Mouse (Mus musculus): ENCODE results near the gene Sorcs2. TPM values are rescaled to one million over a fixed set of nuclear protein-coding genes. Genes with fewer than 3 reads are reported as not detected.

Gene Sorcs2
- polyA plus RNA-seq, 1 experiment from 2014 or later = 25.4 TPM

DNA sequence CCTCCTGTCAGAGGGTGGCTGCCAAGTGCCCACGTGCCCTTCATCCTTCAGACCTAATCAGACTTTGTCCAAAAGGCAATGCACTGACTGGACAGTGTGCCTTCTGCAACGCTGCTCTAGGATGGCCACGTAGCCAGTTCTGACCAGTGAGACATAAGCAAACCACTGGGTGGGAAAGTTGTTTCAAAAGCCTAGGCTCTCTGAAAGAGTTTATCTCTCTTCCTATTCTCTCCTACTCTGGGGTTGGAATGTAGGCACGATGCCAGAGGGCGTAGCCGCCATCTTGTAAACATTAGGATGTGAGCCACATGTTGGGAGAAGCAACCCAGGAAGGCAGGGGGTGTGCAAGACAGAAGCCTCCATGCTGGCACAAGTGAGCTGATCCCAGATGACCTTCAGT lies 44.3 kb downstream of the Sorcs2 start:
- no peaks in the 10 kb centered on the region for H3K36me3 ChIP-seq
- no peaks in the 10 kb centered on the region for H3K9me3 ChIP-seq
- no peak for ATAC-seq (ENCODE audit: insufficient number of reproducible peaks, low FRiP score, low TSS enrichment, low read depth)
- 80% methylated on average over 6 of the region's 6 CpGs for WGBS
- H3K4me2 ChIP-seq = no peak overlapping the region
- H3K9ac ChIP-seq = no peak overlapping the region
- no peak overlapping the region for H3K4me3 ChIP-seq
- peaks cover 24% of the 10 kb centered on the region for H3K4me1 ChIP-seq
- no peaks in the 10 kb centered on the region for H3K27me3 ChIP-seq
- no peak overlapping the region for H3K27ac ChIP-seq

GRCm38 (mm10) chr5:36353194-36353593 lies 44.7 kb downstream of the Sorcs2 start:
- no peak overlapping the region for H3K27ac ChIP-seq
- no peak for ATAC-seq (ENCODE audit: insufficient number of reproducible peaks, low FRiP score, low TSS enrichment, low read depth)
- H3K4me1 ChIP-seq = peaks cover 22% of the 10 kb centered on the region; the same call in 1 of the 2 replicates
- H3K9ac ChIP-seq = no peak overlapping the region
- WGBS = 95% methylated on average over 2 of the region's 2 CpGs
- no peak overlapping the region for H3K4me3 ChIP-seq
- H3K4me2 ChIP-seq = no peak overlapping the region
- no peaks in the 10 kb centered on the region for H3K9me3 ChIP-seq
- no peaks in the 10 kb centered on the region for H3K27me3 ChIP-seq
- H3K36me3 ChIP-seq = no peaks in the 10 kb centered on the region

GRCm38 (mm10) chr5:36346698-36347097 lies 51.2 kb downstream of the Sorcs2 start:
- H3K36me3 ChIP-seq = no peaks in the 10 kb centered on the region
- 78% methylated on average over 4 of the region's 4 CpGs for WGBS
- no peaks in the 10 kb centered on the region for H3K27me3 ChIP-seq
- no peaks in the 10 kb centered on the region for H3K9me3 ChIP-seq
- no peak overlapping the region for H3K9ac ChIP-seq
- peaks cover 13% of the 10 kb centered on the region; the same call in 1 of the 2 replicates for H3K4me1 ChIP-seq
- ATAC-seq (ENCODE audit: insufficient number of reproducible peaks, low FRiP score, low TSS enrichment, low read depth) = no peak
- no peak overlapping the region for H3K4me2 ChIP-seq
- H3K27ac ChIP-seq = no peak overlapping the region
- H3K4me3 ChIP-seq = no peak overlapping the region

GRCm38 (mm10) chr5:36339283-36339682 lies 58.7 kb downstream of the Sorcs2 start:
- peaks cover 47% of the 10 kb centered on the region for H3K4me1 ChIP-seq
- ATAC-seq (ENCODE audit: insufficient number of reproducible peaks, low FRiP score, low TSS enrichment, low read depth) = no peak
- 48% methylated on average over 3 of the region's 3 CpGs for WGBS
- H3K9ac ChIP-seq = no peak overlapping the region
- no peak overlapping the region for H3K4me2 ChIP-seq
- no peaks in the 10 kb centered on the region for H3K36me3 ChIP-seq
- no peaks in the 10 kb centered on the region for H3K9me3 ChIP-seq
- peak overlapping the region; percentile 79 for H3K27ac ChIP-seq
- H3K4me3 ChIP-seq = no peak overlapping the region
- H3K27me3 ChIP-seq = no peaks in the 10 kb centered on the region

- no peaks in the 10 kb centered on the region for H3K9me3 ChIP-seq
- ATAC-seq (ENCODE audit: insufficient number of reproducible peaks, low FRiP score, low TSS enrichment, low read depth) = no peak
- peaks cover 42% of the 10 kb centered on the region for H3K4me1 ChIP-seq
- H3K4me2 ChIP-seq = no peak overlapping the region
- H3K27ac ChIP-seq = no peak overlapping the region
- H3K36me3 ChIP-seq = no peaks in the 10 kb centered on the region
- whole genome bisulfite sequencing = 78% methylated on average over 7 of the region's 7 CpGs
- no peaks in the 10 kb centered on the region for H3K27me3 ChIP-seq
- H3K4me3 ChIP-seq = no peak overlapping the region
- H3K9ac ChIP-seq = no peak overlapping the region
Measured at GRCm38 (mm10) chr5:36336252-36336651, 61.7 kb downstream of the Sorcs2 start.

GRCm38 (mm10) chr5:36335661-36336060 lies 62.3 kb downstream of the Sorcs2 start:
- Histone ChIP-seq H3K36me3 (no peaks in the 10 kb centered on the region), H3K4me2 (no peak overlapping the region), H3K9ac (no peak overlapping the region), H3K4me3 (no peak overlapping the region), H3K4me1 (peaks cover 42% of the 10 kb centered on the region), H3K27me3 (no peaks in the 10 kb centered on the region), H3K9me3 (no peaks in the 10 kb centered on the region), H3K27ac (no peak overlapping the region)
- 40% methylated on average over 2 of the region's 2 CpGs for WGBS
- no peak for ATAC-seq (ENCODE audit: insufficient number of reproducible peaks, low FRiP score, low TSS enrichment, low read depth)

DNA sequence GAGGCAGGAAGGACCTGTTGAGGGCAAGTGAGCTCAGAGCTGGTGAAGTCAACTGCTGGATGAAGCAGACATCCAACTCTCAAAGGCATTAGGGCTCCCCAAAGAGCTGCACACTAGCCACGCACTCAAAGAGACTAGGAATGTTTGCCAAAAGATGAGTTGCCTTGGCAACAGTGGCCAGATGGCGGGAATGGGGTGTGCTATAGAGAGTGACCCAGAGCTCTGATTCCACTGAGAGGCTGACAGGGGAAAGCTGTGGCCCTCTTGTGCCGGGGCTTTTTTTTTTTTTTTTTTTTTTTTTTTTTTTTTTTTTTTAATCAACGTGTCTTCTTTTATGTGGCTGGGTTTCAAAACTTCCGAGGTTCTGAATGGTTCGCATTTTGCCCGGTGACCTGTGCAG lies 63.7 kb downstream of the Sorcs2 start:
- H3K4me2 ChIP-seq = no peak overlapping the region
- WGBS = 45% methylated on average over 7 of the region's 7 CpGs
- H3K9ac ChIP-seq = no peak overlapping the region
- no peaks in the 10 kb centered on the region for H3K27me3 ChIP-seq
- peaks cover 31% of the 10 kb centered on the region for H3K4me1 ChIP-seq
- H3K36me3 ChIP-seq = no peaks in the 10 kb centered on the region
- H3K9me3 ChIP-seq = no peaks in the 10 kb centered on the region
- no peak overlapping the region for H3K27ac ChIP-seq
- no peak for ATAC-seq (ENCODE audit: insufficient number of reproducible peaks, low FRiP score, low TSS enrichment, low read depth)
- no peak overlapping the region for H3K4me3 ChIP-seq

- WGBS = 70% methylated on average over 21 of the region's 21 CpGs
- Histone ChIP-seq H3K9ac (no peak overlapping the region), H3K4me3 (no peak overlapping the region), H3K4me2 (no peak overlapping the region), H3K9me3 (no peaks in the 10 kb centered on the region), H3K4me1 (peaks cover 20% of the 10 kb centered on the region), H3K27me3 (no peaks in the 10 kb centered on the region), H3K36me3 (no peaks in the 10 kb centered on the region), H3K27ac (no peak overlapping the region)
- no peak for ATAC-seq (ENCODE audit: insufficient number of reproducible peaks, low FRiP score, low TSS enrichment, low read depth)
Measured at GRCm38 (mm10) chr5:36330472-36331155, 67.3 kb downstream of the Sorcs2 start.

DNA sequence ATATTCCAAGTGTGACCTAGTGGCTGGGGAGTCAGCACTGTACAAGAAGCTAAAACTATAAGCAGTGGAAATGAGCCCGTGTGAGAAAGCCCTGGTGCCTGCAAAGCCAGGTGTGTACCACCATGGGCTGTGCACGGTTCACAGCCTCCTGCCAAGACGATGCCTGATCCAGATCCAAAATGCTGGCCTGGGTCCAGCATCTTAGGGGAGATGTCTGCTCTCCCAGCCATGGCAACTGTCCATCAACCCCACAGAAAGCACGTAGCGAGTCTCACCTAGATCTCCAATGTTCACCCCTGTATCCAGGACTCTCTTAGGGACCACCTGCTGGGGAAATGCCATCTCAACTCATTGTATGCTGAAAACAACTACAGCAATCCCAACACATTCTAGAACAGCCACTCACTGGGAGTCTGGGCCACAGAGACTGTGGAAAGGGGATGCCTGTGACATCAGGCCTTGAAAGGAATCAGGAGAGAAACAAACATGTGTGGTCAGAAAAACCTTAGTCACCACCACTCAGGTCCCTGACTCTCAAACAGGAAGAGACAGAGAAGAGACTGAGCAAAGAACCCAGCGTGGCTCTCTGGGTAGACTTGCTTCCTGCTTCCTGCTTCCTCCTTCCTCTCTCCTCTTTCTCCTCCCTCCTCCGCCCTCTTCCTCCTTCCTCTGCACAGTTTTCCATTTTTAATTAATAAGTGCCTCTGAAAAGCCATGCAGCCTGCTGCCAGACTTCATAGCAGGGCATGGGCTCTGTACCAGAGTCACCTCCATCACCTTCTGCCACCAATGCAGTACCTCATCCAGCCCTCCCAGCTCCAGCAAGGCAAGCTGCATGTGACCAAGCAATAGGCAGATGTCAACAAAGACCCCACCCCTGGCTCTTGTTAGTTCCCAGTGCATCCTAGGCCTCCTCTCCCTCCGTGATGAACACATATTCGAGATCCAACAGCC lies 71.6 kb downstream of the Sorcs2 start:
- no peak overlapping the region for H3K9ac ChIP-seq
- no peak overlapping the region for H3K4me2 ChIP-seq
- H3K27me3 ChIP-seq = no peaks in the 10 kb centered on the region
- ATAC-seq (ENCODE audit: insufficient number of reproducible peaks, low FRiP score, low TSS enrichment, low read depth) = no peak
- no peaks in the 10 kb centered on the region for H3K9me3 ChIP-seq
- WGBS = 71% methylated on average over 9 of the region's 9 CpGs
- H3K4me3 ChIP-seq = no peak overlapping the region
- no peak overlapping the region for H3K27ac ChIP-seq
- H3K4me1 ChIP-seq = peaks cover 26% of the 10 kb centered on the region
- H3K36me3 ChIP-seq = no peaks in the 10 kb centered on the region

- Histone ChIP-seq H3K4me2 (no peak overlapping the region), H3K9ac (no peak overlapping the region), H3K4me1 (peaks cover 34% of the 10 kb centered on the region), H3K9me3 (no peaks in the 10 kb centered on the region), H3K27me3 (no peaks in the 10 kb centered on the region), H3K27ac (peak overlapping the region; percentile 38; the same call in 1 of the 2 replicates), H3K36me3 (no peaks in the 10 kb centered on the region), H3K4me3 (no peak overlapping the region)
- no peak for ATAC-seq (ENCODE audit: insufficient number of reproducible peaks, low FRiP score, low TSS enrichment, low read depth)
- WGBS = 26% methylated on average over 9 of the region's 9 CpGs
Measured at GRCm38 (mm10) chr5:36324140-36324572, 73.8 kb downstream of the Sorcs2 start.

- WGBS = 6% methylated on average over 2 of the region's 2 CpGs
- Histone ChIP-seq H3K4me1 (peaks cover 34% of the 10 kb centered on the region), H3K4me2 (no peak overlapping the region), H3K27me3 (no peaks in the 10 kb centered on the region), H3K27ac (peak overlapping the region; percentile 38; the same call in 1 of the 2 replicates), H3K9me3 (no peaks in the 10 kb centered on the region), H3K36me3 (no peaks in the 10 kb centered on the region), H3K4me3 (no peak overlapping the region), H3K9ac (no peak overlapping the region)
- ATAC-seq (ENCODE audit: insufficient number of reproducible peaks, low FRiP score, low TSS enrichment, low read depth) = peak; percentile 61; the same call in 1 of the 2 replicates
Measured at GRCm38 (mm10) chr5:36323526-36323925, 74.4 kb downstream of the Sorcs2 start.

GRCm38 (mm10) chr5:36321581-36321980 lies 76.4 kb downstream of the Sorcs2 start:
- WGBS = 36% methylated on average over 8 of the region's 8 CpGs
- ATAC-seq (ENCODE audit: insufficient number of reproducible peaks, low FRiP score, low TSS enrichment, low read depth) = no peak
- Histone ChIP-seq H3K36me3 (no peaks in the 10 kb centered on the region), H3K9ac (no peak overlapping the region), H3K4me1 (peaks cover 38% of the 10 kb centered on the region), H3K27ac (peak overlapping the region; percentile 17; the same call in 1 of the 2 replicates), H3K4me3 (no peak overlapping the region), H3K9me3 (no peaks in the 10 kb centered on the region), H3K27me3 (no peaks in the 10 kb centered on the region), H3K4me2 (no peak overlapping the region)
